ENCODE assay signal across 8 mouse cellular contexts in genomic region chr3:90294064-90294440, GRCm38 (mm10). TPM values are rescaled to one million over a fixed set of nuclear protein-coding genes. Genes with fewer than 3 reads are reported as not detected.
DNase-seq lines count a peak whose midpoint lies in the region; ATAC-seq and TF ChIP-seq lines count a peak whose summit lies in the region.

No protein-coding gene starts in this region.

- TF ChIP-seq CTCF in cerebellum, adult 2 months (IDR thresholded peaks at IDR 0.05; ENCODE audit: borderline replicate concordance, insufficient read depth, low read depth, low read length), result no peak

- H3K4me3 ChIP-seq in cerebellum, adult 2 months (replicated peaks; ENCODE audit: insufficient read depth, low read depth, low read length), result peak overlapping the region; percentile 94
- peak overlapping the region; percentile 87 for H3K4me3 ChIP-seq in embryonic facial prominence, embryonic 11.5 days (ENCODE audit: low read depth, low read length)
- H3K4me3 ChIP-seq in intestine, embryonic 14.5 days (ENCODE audit: low read depth, low read length), result peak overlapping the region; percentile 74

- no peak for ATAC-seq in embryonic facial prominence, embryonic 11.5 days (replicated peaks; ENCODE audit: insufficient number of reproducible peaks, low FRiP score, low TSS enrichment, low read depth)
- ATAC-seq in intestine, embryonic 14.5 days (replicated peaks; ENCODE audit: low FRiP score, low TSS enrichment, low read depth), result no peak

- no peaks in the 10 kb centered on the region for H3K27me3 ChIP-seq in cerebellum, adult 2 months (ENCODE audit: control insufficient read depth, insufficient read depth, low read length)
- H3K27me3 ChIP-seq in embryonic facial prominence, embryonic 11.5 days (ENCODE audit: control insufficient read depth, insufficient read depth, low read length), result no peaks in the 10 kb centered on the region
- no peaks in the 10 kb centered on the region for H3K27me3 ChIP-seq in intestine, embryonic 14.5 days (replicated peaks; ENCODE audit: control insufficient read depth, insufficient read depth, low read length)

- no peaks in the 10 kb centered on the region for H3K9me3 ChIP-seq in embryonic facial prominence, embryonic 11.5 days (replicated peaks; ENCODE audit: control insufficient read depth, low read length)
- H3K9me3 ChIP-seq in intestine, embryonic 14.5 days (ENCODE audit: control insufficient read depth, low read length), result no peaks in the 10 kb centered on the region

- peak overlapping the region; percentile 65 for H3K4me2 ChIP-seq in embryonic facial prominence, embryonic 11.5 days (ENCODE audit: low read depth, low read length)
- H3K4me2 ChIP-seq in intestine, embryonic 14.5 days (ENCODE audit: low read length), result peak overlapping the region; percentile 91

- DNase-seq in cerebellum, adult 2 months, result peak in 1 of 2 experiments; percentile 23
- DNase-seq in cerebellum, adult 11 months, result no peak
- DNase-seq in 416B (ENCODE audit: low read depth), result peak; percentile 39
- DNase-seq in embryonic facial prominence, embryonic 11.5 days (ENCODE audit: low spot score), result peak; percentile 37
- no peak for DNase-seq in intestine, embryonic 14.5 days (ENCODE audit: low spot score)
- peak; percentile 42 for DNase-seq in naive thymus-derived CD4-positive, alpha-beta T cell, adult 2 months (ENCODE audit: low read depth)
- DNase-seq in right cerebral cortex, adult 2 months (ENCODE audit: low spot score in 2 of 2), result no peak
- no peak for DNase-seq in cerebellum, adult 18-20 months

- no peak for TF ChIP-seq POLR2A in cerebellum, adult 2 months (IDR thresholded peaks at IDR 0.05; ENCODE audit: borderline replicate concordance, insufficient read depth, low read length)

- H3K27ac ChIP-seq in cerebellum, adult 2 months (ENCODE audit: insufficient read depth, low read length), result peak overlapping the region; percentile 47; the same call in 1 of the 2 replicates
- H3K27ac ChIP-seq in embryonic facial prominence, embryonic 11.5 days (replicated peaks; ENCODE audit: low read depth, low read length), result peak overlapping the region; percentile 97
- peak overlapping the region; percentile 96 for H3K27ac ChIP-seq in intestine, embryonic 14.5 days (ENCODE audit: low read depth)

- H3K4me1 ChIP-seq in cerebellum, adult 2 months (ENCODE audit: control insufficient read depth, insufficient read depth, low read length), result no peaks in the 10 kb centered on the region; the same call in 1 of the 2 replicates
- H3K4me1 ChIP-seq in embryonic facial prominence, embryonic 11.5 days (ENCODE audit: control insufficient read depth, insufficient read depth, low read length), result no peaks in the 10 kb centered on the region
- peaks cover 13% of the 10 kb centered on the region; the same call in 1 of the 2 replicates for H3K4me1 ChIP-seq in intestine, embryonic 14.5 days (replicated peaks; ENCODE audit: control insufficient read depth, insufficient read depth, low read length)

- no peaks in the 10 kb centered on the region for H3K36me3 ChIP-seq in embryonic facial prominence, embryonic 11.5 days (replicated peaks; ENCODE audit: control insufficient read depth, insufficient read depth, low read depth, low read length)
- no peaks in the 10 kb centered on the region for H3K36me3 ChIP-seq in intestine, embryonic 14.5 days (ENCODE audit: control insufficient read depth, insufficient read depth, low read length)

- H3K9ac ChIP-seq in embryonic facial prominence, embryonic 11.5 days (replicated peaks; ENCODE audit: low read length), result peak overlapping the region; percentile 87
- H3K9ac ChIP-seq in intestine, embryonic 14.5 days (ENCODE audit: low read length), result peak overlapping the region; percentile 74

- 2% methylated on average over 11 of the region's 11 CpGs for WGBS in cerebellum, adult 2 months
- WGBS in embryonic facial prominence, embryonic 11.5 days, result 1% methylated on average over 11 of the region's 11 CpGs
- 3% methylated on average over 11 of the region's 11 CpGs for WGBS in intestine, embryonic 14.5 days

RNA-seq across cellular contexts. Expression of gene Gatad2b, which starts 1.1 kb away (rescaled TPM):
- polyA plus RNA-seq in cerebellum, adult 2 months (2012; rRNA removed), result 33.3 and 40.7 TPM in 2 replicates
- polyA plus RNA-seq in embryonic facial prominence, embryonic 11.5 days (2014; fragmentation: Nextera tagmentation; extraction: Ambion mirVana), result 12.6 TPM in 2 replicates
- polyA plus RNA-seq in intestine, embryonic 14.5 days (2014; fragmentation: Nextera tagmentation; extraction: Ambion mirVana), result 15.5 and 16.0 TPM in 2 replicates

RNA-seq across cellular contexts. Expression of gene Dennd4b, which starts 29.1 kb away (rescaled TPM):
- 65.4 and 77.0 TPM in 2 replicates for polyA plus RNA-seq in cerebellum, adult 2 months (2012; rRNA removed)
- polyA plus RNA-seq in embryonic facial prominence, embryonic 11.5 days (2014; fragmentation: Nextera tagmentation; extraction: Ambion mirVana), result 2.6 and 2.9 TPM in 2 replicates
- 3.6 and 4.9 TPM in 2 replicates for polyA plus RNA-seq in intestine, embryonic 14.5 days (2014; fragmentation: Nextera tagmentation; extraction: Ambion mirVana)

RNA-seq across cellular contexts. Expression of gene Crtc2, which starts 40.1 kb away (rescaled TPM):
- 78.2 and 91.2 TPM in 2 replicates for polyA plus RNA-seq in cerebellum, adult 2 months (2012; rRNA removed)
- polyA plus RNA-seq in embryonic facial prominence, embryonic 11.5 days (2014; fragmentation: Nextera tagmentation; extraction: Ambion mirVana), result 10.8 and 12.5 TPM in 2 replicates
- 17.3 and 17.5 TPM in 2 replicates for polyA plus RNA-seq in intestine, embryonic 14.5 days (2014; fragmentation: Nextera tagmentation; extraction: Ambion mirVana)

RNA-seq across cellular contexts. Expression of gene Slc39a1, which starts 46.1 kb away (rescaled TPM):
- 35.8 and 38.7 TPM in 2 replicates for polyA plus RNA-seq in cerebellum, adult 2 months (2012; rRNA removed)
- 48.7 and 49.1 TPM in 2 replicates for polyA plus RNA-seq in embryonic facial prominence, embryonic 11.5 days (2014; fragmentation: Nextera tagmentation; extraction: Ambion mirVana)
- 101 and 104 TPM in 2 replicates for polyA plus RNA-seq in intestine, embryonic 14.5 days (2014; fragmentation: Nextera tagmentation; extraction: Ambion mirVana)

RNA-seq across cellular contexts. Expression of gene Creb3l4, which starts 50.7 kb away (rescaled TPM):
- 0.23 and 0.51 TPM in 2 replicates for polyA plus RNA-seq in cerebellum, adult 2 months (2012; rRNA removed)
- 7.7 and 9.9 TPM in 2 replicates for polyA plus RNA-seq in embryonic facial prominence, embryonic 11.5 days (2014; fragmentation: Nextera tagmentation; extraction: Ambion mirVana)
- 5.8 and 6.9 TPM in 2 replicates for polyA plus RNA-seq in intestine, embryonic 14.5 days (2014; fragmentation: Nextera tagmentation; extraction: Ambion mirVana)

Comparison
In these comparisons a context has a peak if more than half of its experiments do, and no peak if none do; other contexts are left out.
1. DNase-seq: peak in 416B (single experiment), embryonic facial prominence, embryonic 11.5 days (single experiment) and naive thymus-derived CD4-positive, alpha-beta T cell, adult 2 months (single experiment); none in cerebellum, adult 11 months (single experiment), intestine, embryonic 14.5 days (single experiment), right cerebral cortex, adult 2 months (0 of 2) and cerebellum, adult 18-20 months (0 of 2).
2. H3K27ac ChIP-seq: peak in every context shown above with its lines; median percentile 97 in embryonic facial prominence, embryonic 11.5 days; 96 in intestine, embryonic 14.5 days; 47 in cerebellum, adult 2 months.
3. RNA of gene Dennd4b, which starts 29.1 kb away (polyA plus RNA-seq): 65.4 to 77.0 TPM in cerebellum, adult 2 months; 3.6 to 4.9 TPM in intestine, embryonic 14.5 days and 2.6 to 2.9 TPM in embryonic facial prominence, embryonic 11.5 days; every median in the first group is over 10 times any median in the second.
4. Peak in every context shown above with its lines, with median percentiles within 50 percentile points of each other: H3K4me3 ChIP-seq.